Mouse (Mus musculus) gastrocnemius, postnatal 14 days (tissue): ENCODE data around the gene Aplf. TPM values are rescaled to one million over a fixed set of nuclear protein-coding genes. Genes with fewer than 3 reads are reported as not detected.

Experiments used
- total RNA-seq, 2 experiments: library from RNA; stranded (reverse); gene quantifications; 2 replicates each; pipeline ENCODE4 v1.2.3; 2021

Aplf gene
- total RNA-seq, 2 experiments from 2014 or later: 2.8 to 3.4 TPM

Other genes with a start within 250 kb of the Aplf start
- not detected for gene Bmp10, start 243.2 kb downstream of the Aplf start, total RNA-seq
- gene Arhgap25, start 138.9 kb downstream of the Aplf start, total RNA-seq: 1 to 10 TPM; 2.1 to 2.9 TPM
- gene Prokr1, start 81.5 kb downstream of the Aplf start, total RNA-seq: 1 to 10 TPM; 2.2 to 3.6 TPM
- gene Efcc1, start 58.7 kb upstream of the Aplf start, total RNA-seq: 1 to 10 TPM; 1.6 to 2.0 TPM
- gene Gp9, start 105.9 kb upstream of the Aplf start, total RNA-seq: not detected
- gene Rab43, start 140.0 kb upstream of the Aplf start, total RNA-seq: 10 to 100 TPM in 1 of 2 experiments, 1 to 10 TPM in 1; 7.9 to 13.2 TPM
- gene Gm45140, start 163.6 kb upstream of the Aplf start, total RNA-seq: 1 to 10 TPM in 1 of 2 experiments, under 1 TPM in 1; 0.89 to 1.5 TPM
- gene Isy1, start 166.6 kb upstream of the Aplf start, total RNA-seq: 10 to 100 TPM; 18.2 to 18.6 TPM
- 100 to 1,000 TPM; 452 to 474 TPM for gene Cnbp, start 178.9 kb upstream of the Aplf start, total RNA-seq
- gene Copg1, start 215.6 kb upstream of the Aplf start, total RNA-seq: 10 to 100 TPM; 39.1 to 44.7 TPM
- gene Hmces, start 241.7 kb upstream of the Aplf start, total RNA-seq: 1 to 10 TPM; 7.3 to 7.7 TPM